Mouse (Mus musculus): ENCODE measurements around the gene Abcb9.

The Abcb9 gene

DNA sequence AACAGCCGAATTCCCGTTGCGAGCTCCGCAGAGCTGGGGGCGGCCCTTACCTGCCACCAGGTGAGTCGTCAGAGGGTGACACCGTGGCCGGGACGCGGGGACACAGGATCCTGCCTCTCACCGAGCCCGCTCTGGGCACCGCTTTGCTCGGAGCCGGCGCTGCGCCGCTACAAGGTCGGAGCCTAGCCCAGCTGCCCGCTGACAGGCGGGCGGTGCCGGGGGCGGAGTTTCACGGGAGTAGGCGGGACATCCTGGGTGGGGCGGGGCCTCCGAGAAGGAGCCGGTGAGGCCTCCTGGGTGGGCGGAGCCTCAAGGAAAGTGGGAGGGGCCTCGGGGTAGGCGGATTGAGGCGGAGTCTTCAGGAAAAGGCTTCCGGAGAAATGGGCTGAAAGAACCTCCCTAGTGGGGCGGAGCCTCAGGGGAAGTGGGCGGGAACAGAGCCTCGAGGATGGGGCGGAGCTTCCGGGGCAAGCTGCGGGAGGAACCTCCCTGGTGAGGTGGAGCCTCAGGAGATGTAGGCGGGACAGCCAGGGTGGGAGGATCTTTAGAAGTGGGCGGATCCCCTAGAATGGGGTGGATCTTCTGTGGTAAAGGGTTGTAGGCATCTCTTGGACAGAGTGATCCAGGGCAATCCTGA, at the start of gene Abcb9:
Gene Abcb9 (minus strand): TSS at position 203 of the 637 bp plus-strand sequence.
- DNase-seq (ENCODE audit: inconsistent ontology term): peak; percentile 99

DNA sequence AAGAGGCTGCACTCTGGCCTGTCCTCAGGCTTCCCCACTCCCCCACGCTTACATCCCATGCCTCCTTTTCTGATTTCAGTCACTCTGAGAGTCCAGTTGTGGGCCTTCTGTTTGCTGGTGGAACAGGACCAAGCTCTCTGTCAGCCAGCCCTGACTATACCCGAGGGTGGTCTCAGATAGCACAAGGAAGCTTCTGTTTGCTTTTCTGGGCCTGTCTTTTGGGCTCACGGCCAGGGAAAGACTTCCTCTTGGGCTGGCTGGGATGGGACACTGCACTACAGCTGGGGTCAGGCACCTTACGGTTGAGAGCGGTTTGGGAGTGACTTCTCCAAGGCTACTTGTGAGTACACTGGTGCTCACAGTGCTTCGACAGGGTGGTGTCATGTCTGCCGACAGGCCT, 42.5 kb upstream of the Abcb9 start:
- no peak for DNase-seq (ENCODE audit: inconsistent ontology term)

DNA sequence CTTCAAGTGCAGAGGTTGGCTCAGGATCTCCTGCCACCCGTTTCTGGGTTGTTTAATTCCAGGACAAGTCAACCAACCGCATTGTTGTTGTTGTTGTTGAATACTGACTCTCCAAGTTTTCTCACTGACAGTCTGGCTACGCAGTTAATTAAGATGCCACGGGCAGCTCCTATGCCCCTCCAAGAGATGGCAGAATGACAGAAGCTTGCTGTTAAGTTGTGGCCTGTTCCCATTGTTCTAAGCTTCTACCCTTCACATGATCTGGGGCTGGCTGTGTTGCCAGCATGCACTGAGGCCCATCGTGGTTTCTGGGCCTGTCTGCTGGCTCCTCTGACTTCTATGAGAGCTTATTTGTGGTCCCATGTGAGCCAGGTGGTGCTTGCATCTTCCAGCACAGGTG, 38.7 kb upstream of the Abcb9 start:
- no peak for DNase-seq (ENCODE audit: inconsistent ontology term)

DNA sequence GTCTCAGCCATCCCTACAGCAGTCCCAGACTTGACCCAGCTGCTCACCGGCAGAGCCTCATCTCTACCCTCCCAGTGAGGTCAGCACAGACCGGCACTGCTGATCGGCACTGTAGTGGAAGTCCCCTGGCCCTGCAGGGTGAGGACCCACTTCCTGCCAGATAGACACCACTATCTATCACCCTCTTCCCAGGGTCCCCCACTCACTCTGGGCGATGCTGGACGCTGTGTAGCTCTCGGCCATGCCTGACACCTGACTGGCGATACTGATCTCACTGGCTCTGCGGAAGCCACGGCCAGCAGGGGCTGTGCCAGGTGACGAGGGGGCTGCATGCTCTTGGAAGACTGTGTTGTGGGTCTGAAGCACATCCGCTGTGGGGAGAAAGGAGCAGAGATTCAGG, 29.5 kb upstream of the Abcb9 start:
- no peak for DNase-seq (ENCODE audit: inconsistent ontology term)

DNA sequence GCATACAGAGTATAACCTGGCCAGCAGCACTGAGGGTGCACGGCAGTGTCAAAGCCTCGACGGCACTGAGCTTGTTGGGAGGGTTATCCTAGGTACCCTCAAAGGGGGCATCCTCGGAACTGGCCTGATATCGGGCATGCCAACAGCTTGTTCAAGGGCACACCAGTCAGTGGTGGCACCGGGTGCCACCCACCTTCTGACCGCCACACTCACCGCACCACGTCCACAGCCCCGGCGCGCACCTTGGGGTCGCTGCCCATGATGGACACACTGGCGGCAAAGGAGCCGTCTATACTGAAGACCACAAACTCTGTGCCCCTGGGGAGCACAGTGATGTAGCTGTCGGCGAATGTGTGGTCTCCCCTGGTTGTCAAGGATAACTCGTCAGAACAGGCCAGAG, 26.8 kb upstream of the Abcb9 start:
- no peak for DNase-seq (ENCODE audit: inconsistent ontology term)

DNA sequence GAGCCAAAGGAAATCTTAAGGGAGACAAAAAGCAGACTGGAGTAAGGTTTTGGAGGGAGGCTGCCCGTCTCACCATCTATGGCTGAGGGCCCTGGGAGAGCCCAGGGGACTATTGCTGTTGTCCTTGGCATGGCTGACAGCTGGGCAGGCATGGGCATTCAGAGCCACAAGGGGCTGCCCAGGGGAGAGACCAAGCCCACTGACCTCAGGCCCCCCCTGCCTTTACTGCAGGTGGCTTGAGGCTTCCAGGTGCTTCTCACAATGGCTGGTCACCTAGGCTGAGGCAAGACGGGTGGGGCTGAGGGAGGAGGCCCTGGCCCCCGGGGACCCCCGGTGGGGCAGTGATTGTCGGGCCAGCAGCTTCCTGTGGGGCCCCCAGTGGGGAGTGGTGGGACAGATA, 23.6 kb upstream of the Abcb9 start:
- DNase-seq (ENCODE audit: inconsistent ontology term): no peak

DNA sequence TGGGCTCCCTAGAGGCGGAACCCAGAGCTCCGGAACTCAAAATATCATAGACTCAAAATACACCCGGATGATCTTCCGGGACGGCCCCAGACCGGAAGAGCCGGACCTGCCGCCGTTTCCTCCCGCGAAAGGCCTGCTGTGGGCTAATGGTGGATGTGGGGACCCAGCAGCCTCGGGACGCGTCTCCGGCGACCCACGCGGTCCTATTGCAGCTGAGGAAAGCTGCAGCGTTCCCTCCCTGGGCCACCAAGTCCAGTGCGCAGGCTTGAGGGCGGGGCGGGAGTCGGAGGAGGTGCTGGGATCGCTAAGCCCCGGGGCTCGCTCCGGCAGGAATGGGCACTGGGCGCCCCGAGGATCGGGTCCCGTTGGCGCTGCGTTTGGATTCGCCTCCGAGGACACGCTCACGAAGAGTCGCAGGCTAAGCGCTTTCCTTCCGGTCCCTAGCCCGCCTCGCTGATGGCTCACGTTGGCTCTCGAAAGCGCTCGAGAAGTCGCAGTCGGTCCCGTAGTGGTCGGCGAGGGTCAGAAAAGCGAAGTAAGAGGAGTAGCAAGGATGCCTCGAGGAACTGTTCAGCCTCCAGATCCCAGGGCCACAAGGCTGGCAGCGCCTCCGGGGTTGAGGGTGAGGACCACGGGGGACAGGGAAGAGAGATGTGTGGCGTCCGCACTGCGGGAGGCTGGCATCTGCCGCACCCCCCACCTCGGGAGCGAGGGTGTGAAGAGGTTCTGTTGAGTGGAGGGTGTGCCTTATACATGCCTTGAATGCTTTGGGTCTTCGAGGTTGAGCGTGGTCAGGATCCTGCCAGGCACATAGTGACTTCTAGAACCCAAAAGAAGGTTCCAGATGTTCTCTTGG, 20.6 kb upstream of the Abcb9 start, which contains the start of gene Arl6ip4:
Gene Arl6ip4 (plus strand): TSS at position 100 of the 856 bp plus-strand sequence.
- DNase-seq (ENCODE audit: inconsistent ontology term): peak; percentile 84

DNA sequence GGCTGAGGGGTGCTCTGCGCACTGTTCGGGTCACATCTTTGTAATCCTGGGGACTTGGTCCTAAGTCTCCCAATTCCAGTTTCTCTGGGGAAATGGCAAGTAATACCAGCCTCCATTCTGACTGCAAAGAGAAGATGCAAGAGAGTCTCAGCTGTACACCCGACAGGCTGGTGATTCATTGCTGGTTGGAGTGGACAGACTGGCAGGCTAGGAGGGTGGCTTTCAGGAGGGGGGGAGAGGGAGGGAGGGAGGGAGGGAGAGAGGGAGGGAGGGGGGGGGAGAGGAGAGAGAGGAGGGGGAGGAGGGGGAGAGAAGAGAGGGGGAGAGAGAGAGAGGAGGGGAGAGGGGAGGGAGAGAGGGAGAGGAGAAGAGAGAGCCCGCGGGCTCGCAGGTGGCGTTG, 19.9 kb upstream of the Abcb9 start:
- no peak for DNase-seq (ENCODE audit: inconsistent ontology term)

DNA sequence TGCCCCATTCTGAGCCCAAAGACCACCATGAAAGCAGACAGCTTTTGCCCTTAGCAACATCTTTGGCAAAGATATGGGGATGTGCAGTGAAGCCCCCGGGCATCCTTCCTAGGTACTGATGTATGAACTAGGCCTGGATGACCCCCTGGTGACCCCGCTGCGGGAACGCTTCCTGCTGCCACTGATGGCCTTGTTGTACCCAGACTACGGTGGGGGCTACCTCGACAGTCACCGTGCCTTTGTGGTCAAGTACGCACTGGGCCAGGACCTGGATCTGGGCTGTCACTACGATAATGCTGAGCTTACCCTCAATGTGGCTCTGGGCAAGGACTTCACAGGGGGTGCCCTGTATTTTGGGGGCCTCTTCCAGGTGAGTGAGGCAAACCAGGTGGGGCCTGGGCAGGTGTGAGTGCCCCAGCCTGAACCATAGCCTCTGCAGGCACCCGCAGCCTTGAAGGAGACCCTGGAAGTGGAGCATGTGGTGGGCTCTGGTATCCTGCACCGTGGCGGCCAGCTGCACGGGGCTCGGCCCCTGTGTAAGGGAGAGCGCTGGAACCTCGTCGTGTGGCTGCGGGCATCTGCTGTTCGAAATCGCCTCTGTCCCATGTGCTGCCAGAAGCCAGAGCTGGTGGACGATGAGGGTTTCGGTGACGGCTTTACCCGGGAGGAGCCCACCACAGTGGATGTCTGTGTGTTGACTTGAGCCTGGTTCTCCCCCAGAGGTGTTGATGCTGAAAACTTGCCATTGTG, 18.9 kb upstream of the Abcb9 start:
- no peak for DNase-seq (ENCODE audit: inconsistent ontology term)

DNA sequence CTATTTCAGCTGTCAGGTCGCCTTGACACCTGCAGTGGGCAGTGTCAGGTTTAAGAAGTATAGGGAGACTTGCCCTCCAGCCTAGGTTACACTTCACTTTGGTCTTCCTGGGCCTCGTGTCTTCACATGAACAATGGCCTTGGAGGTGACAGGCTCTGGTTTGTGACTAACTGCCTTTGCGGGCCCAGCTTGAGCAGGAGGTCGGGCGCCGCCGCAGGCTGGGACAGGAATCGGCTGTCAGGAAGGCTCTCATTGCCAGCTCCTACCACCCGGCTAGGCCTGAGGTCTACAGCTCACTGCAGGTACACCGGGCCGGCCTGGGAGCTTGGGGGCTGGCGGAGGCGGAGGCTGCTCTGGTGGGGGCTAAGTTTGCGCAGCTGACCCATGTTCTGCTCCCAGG, 17.4 kb upstream of the Abcb9 start:
- peak; percentile 64 for DNase-seq (ENCODE audit: inconsistent ontology term)

DNA sequence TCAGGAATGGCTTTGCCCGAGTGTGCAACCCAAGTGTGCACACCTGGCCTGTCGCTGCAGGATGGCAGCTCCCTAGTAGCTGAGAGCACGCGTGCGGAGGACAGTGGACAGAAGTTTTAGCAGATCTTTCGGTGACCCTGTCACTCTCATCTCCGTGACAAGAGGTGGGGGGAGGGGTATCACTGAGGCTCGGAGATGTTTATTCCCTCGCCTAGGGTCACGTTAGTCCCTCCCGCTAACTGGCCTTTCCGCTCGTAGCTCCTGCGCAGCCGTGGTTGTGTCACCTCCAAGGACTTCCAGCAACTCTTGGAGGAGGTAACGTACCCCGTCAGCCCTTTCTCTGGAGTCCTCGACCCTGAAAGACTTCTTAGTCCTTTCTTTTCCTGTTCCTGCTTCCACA, 16.9 kb upstream of the Abcb9 start:
- DNase-seq (ENCODE audit: inconsistent ontology term): peak; percentile 46

DNA sequence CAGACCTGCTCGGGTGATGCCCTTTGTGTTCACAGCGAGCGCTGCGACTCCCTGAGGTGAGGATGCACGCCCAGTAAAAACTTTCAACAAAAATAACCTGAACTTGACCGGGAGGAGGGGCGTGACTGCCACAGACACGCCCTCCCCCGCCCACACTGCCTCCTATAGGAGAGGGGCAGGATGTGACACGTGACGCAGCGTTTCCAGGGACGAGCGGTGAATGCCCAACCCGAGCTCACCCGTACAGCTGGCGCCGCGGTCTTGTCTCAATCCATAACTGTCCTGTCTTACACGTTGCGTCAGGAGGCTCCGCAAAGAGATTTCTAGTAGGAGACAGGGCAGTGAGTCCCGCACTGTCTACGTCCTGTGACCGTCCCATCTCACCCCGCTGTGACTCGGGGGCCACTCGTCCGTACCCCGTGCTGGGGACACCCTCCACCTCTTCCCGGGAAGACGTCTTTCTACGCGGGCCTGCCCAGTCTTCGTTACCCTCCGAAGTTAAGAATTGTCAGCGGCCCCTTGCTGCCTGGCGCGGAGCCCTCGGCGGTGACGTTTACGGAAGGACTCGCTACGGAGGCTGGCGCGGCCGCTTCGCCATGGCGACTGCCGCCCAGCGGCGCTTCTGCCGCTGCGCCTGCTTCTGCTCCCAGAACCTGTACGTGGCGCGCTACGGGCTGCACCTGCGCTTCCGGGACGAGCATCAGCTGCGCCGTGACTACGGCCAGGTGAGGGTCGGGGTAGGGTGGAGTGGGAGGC, 16.3 kb upstream of the Abcb9 start, which contains the start of gene Ogfod2:
Gene Ogfod2 (plus strand): TSS at position 556 of the 756 bp plus-strand sequence.
- peak; percentile 98 for DNase-seq (ENCODE audit: inconsistent ontology term)

DNA sequence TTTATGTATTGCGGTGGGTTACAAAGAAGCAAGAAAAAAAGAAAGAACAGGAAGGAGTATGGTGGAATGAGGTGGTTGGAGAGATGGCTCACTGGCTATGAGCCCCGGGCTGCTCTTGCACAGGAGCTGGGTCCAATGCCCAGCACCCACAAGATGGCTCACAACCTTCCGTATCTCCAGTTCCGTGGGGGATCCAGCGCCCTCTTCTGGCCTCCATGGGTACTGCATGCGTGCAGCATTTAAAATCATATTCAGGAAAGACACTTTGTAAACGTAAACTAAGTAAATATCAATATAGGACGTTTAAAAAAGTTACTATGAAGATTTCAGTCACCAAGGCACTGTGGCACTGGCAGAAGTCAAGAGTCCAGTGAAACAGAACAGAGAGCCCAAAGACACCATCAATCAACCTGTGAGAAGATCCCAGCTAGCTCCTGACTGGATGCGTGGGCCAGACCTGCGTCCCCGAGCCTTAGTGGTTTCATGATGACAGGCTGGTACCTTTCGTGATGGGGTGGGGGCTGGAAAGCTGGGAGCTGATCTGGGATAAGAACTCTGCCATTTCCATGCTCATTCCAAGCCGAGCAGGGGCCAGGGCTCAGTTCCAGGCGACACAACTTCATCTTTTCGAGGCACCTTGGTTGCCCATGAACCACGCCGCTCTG, 15.6 kb upstream of the Abcb9 start:
- DNase-seq (ENCODE audit: inconsistent ontology term): peak; percentile 23

DNA sequence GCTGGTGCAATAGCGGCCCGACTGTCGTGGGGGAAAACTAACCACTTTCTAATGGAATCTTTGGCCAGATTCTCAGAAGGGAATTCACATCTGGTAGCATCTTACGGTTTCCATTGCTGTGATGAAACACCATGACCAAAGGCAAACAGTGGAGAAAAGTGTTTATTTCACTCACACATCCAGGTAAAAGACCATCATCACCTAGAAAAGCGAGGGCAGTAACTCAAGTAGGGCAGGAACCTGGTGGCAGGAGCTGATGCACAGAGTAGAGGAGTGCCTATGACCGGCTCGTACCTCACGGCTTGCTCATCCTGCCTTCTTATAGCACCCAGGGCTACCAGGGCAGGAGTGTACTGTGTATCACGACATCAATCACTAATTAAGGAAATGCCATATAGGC, 8.0 kb upstream of the Abcb9 start:
- DNase-seq (ENCODE audit: inconsistent ontology term): no peak

DNA sequence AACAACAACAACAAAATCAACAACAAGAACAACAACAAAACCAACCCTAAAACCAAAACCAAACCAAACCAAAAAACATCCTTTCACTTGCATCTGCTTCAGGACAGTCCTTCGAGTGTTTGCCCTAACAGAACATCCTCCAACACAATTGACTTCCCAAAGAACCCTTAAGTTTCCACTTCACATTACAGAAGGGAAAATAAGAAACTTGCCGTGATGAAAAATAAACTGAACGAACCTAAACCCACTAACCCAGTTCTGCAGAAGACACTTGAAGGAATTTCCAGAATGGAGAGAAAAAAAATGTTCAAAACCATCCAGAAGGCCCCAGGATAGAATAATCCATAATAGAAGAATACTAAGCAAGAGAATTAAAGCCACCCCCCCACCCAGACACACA, 7.4 kb upstream of the Abcb9 start:
- no peak for DNase-seq (ENCODE audit: inconsistent ontology term)

DNA sequence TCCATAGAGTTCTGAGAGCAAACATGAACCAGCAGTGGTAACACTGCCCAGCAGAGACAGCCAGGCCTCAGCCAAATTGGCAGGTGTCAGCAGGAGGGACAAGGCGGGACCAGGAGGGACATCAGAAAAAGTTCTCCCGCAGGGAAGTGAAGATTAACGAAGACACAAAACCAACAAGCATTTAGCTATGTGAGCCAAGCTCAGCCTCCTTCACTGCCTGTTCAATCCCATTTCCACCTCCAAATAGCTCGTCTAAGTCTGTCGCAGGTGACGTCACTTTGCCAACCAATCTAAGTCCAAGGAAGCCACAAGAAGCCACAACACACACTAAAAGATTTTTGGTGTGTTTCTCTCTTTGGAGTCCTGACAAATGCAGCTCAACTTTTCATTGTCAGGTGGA, 6.7 kb upstream of the Abcb9 start:
- DNase-seq (ENCODE audit: inconsistent ontology term): no peak

DNA sequence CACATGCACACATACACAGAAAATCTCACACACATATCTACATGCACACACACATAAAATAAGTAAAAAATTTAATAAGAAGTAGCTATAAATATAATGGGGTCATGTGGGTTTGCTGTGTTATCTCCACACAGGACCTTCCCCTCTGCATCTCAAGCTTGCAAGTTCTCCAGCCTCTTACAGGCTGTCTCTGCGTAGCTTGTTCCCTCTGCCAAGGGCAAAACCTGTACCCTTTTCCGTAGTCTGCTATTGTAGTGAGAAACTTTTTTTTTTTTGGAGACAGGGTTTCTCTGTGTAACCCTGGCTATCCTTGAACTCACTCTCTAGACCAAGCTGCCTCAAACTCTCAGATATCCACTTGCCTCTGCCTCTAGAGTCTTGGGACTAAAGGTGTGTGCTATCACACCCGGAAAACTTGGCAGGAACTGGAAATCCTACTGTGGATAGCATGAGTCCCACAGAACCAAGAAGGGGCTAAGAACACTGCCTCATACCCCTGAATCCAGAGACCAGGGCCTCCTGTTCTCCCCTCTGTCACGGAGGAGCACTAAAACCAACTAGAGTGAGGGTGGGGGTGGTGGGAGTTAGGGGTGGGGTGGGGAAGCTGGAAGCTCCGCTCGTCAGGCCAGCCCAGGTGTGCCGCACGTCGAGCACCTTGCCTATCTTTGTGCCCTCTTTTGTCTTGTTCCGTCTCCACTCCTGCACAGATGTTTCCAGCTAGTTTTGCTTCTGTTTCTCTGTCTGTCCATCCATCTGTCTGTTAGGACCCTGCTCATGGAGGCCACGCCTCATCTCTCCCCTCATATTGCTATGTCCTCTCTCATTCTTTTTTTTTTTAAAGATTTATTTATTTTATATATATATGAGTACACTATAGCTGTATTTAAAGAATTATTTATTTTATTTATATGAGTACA, 4.8 kb upstream of the Abcb9 start:
- no peak for DNase-seq (ENCODE audit: inconsistent ontology term)

DNA sequence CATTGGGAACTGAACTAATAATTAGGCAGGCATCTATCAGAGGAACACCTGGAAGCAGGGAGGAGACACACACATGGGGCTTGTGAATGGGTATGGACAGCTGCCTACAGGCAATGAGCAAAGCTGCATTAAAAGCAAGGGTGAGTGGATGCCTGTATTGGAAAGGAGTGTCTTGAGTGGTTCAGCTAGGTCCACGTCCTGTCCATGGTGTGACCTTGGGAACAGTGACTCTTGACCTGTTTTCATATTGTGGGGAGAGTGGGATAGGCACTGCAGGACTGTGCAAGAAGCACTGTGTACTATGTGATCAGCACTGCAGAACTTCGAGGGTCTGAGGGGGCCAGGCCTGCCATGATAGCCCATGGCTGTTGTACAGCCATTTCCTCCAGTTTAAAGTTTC, 3.3 kb upstream of the Abcb9 start:
- DNase-seq (ENCODE audit: inconsistent ontology term): no peak

DNA sequence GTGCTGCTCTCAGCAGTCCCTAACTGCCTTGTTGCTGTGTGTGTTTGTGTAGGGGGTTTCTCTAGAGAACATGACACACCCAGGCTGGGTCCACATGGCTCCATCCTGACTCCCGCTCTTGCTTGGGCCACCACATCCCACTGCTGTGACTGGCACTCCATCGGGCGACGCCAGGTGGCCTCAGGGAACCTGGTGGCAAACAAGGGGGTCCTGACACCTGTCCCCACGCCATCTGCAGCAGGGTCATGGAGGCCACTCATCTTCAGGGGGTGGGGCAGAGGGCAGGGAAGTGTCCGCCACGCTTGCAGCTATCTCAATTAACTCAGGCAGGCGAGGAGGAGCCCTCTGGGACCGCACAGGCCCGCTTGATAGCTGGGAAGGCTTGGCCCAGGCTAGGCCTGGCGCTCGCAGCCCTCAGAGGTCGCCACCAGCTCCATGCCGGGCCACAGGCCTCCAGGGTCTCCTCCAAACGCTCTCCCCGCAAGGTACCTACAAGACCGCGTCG, 469 bp downstream of the Abcb9 start:
- DNase-seq (ENCODE audit: inconsistent ontology term): no peak

Measured in Muller cell, postnatal 12 days (primary cell).